Mouse (Mus musculus): Measurements from ENCODE around the gene S100a3.
A peak's percentile ranks its signal among the peaks of the same experiment; 100 is the strongest.

The S100a3 gene

GRCm38 (mm10) chr3:90601486-90602110, 41.2 kb downstream of the S100a3 start, which contains the start of gene Gm42674:
TSS of gene Gm42674 (plus strand) at chr3:90601904.
- no peak for DNase-seq (ENCODE audit: low spot score in 2 of 2)

- no peak for DNase-seq (ENCODE audit: low spot score in 2 of 2)
These were observed 43.2 kb downstream of the S100a3 start, which contains the start of gene S100a4 for GRCm38 (mm10) chr3:90603623-90604022. TSS of gene S100a4 (plus strand) at chr3:90603771.

- DNase-seq (ENCODE audit: low spot score in 2 of 2), result peak in 1 of 2 experiments; percentile 44
These were observed 44.0 kb downstream of the S100a3 start for GRCm38 (mm10) chr3:90604416-90604815.

- no peak for DNase-seq (ENCODE audit: low spot score in 2 of 2)
These were observed 44.7 kb downstream of the S100a3 start for GRCm38 (mm10) chr3:90605049-90605448.

- no peak for DNase-seq (ENCODE audit: low spot score in 2 of 2)
These were observed 45.4 kb downstream of the S100a3 start for GRCm38 (mm10) chr3:90605736-90606135.

GRCm38 (mm10) chr3:90606185-90606584, 45.8 kb downstream of the S100a3 start:
- no peak for DNase-seq (ENCODE audit: low spot score in 2 of 2)

- DNase-seq (ENCODE audit: low spot score in 2 of 2), result no peak
These were observed 47.0 kb downstream of the S100a3 start for GRCm38 (mm10) chr3:90607361-90607760.

GRCm38 (mm10) chr3:90608223-90608622, 47.8 kb downstream of the S100a3 start, which contains the start of gene S100a5:
TSS of gene S100a5 (plus strand) at chr3:90608523.
- DNase-seq (ENCODE audit: low spot score in 2 of 2), result no peak

GRCm38 (mm10) chr3:90609102-90609501, 48.7 kb downstream of the S100a3 start:
- DNase-seq (ENCODE audit: low spot score in 2 of 2), result no peak

- DNase-seq (ENCODE audit: low spot score in 2 of 2), result no peak
These were observed 51.1 kb downstream of the S100a3 start for GRCm38 (mm10) chr3:90611494-90611893.

- DNase-seq (ENCODE audit: low spot score in 2 of 2), result no peak
These were observed 51.7 kb downstream of the S100a3 start for GRCm38 (mm10) chr3:90612061-90612460.

GRCm38 (mm10) chr3:90612728-90613291, 52.4 kb downstream of the S100a3 start, which contains the start of gene S100a6:
TSS of gene S100a6 (plus strand) at chr3:90612882.
- DNase-seq (ENCODE audit: low spot score in 2 of 2), result no peak

- no peak for DNase-seq (ENCODE audit: low spot score in 2 of 2)
These were observed 53.2 kb downstream of the S100a3 start for GRCm38 (mm10) chr3:90613461-90614147.

GRCm38 (mm10) chr3:90614148-90614530, 53.8 kb downstream of the S100a3 start:
- DNase-seq (ENCODE audit: low spot score in 2 of 2), result no peak

GRCm38 (mm10) chr3:90614611-90615251, 54.4 kb downstream of the S100a3 start:
- DNase-seq (ENCODE audit: low spot score in 2 of 2), result no peak

- peak; percentile 64 to 69 for DNase-seq (ENCODE audit: low spot score in 2 of 2)
These were observed 55.0 kb downstream of the S100a3 start for GRCm38 (mm10) chr3:90615415-90615814.

- no peak for DNase-seq (ENCODE audit: low spot score in 2 of 2)
These were observed 55.5 kb downstream of the S100a3 start for GRCm38 (mm10) chr3:90615911-90616310.

- DNase-seq (ENCODE audit: low spot score in 2 of 2), result no peak
These were observed 57.2 kb downstream of the S100a3 start for GRCm38 (mm10) chr3:90617586-90617985.

- no peak for DNase-seq (ENCODE audit: low spot score in 2 of 2)
These were observed 61.2 kb downstream of the S100a3 start for GRCm38 (mm10) chr3:90621552-90621951.

- peak in 1 of 2 experiments; percentile 46 for DNase-seq (ENCODE audit: low spot score in 2 of 2)
These were observed 63.2 kb downstream of the S100a3 start for GRCm38 (mm10) chr3:90623435-90624071.

- DNase-seq (ENCODE audit: low spot score in 2 of 2), result no peak
These were observed 65.1 kb downstream of the S100a3 start for GRCm38 (mm10) chr3:90625496-90625895.
